Mouse (Mus musculus) left cerebral cortex, postnatal 25 days (tissue): ENCODE data around the gene Rnase1. TPM values are rescaled to one million over a fixed set of nuclear protein-coding genes. Genes with fewer than 3 reads are reported as not detected.
"Not testable (repeated sequence)": the region's sequence is repeated elsewhere in the genome, so short reads cannot be mapped to it uniquely, and the experiment has no call there.

Experiments used
- DNase-seq, 2 experiments: peaks; one replicate each; pipeline ENCODE4 v3.0.0; 2022; ENCODE audit warnings: low spot score in 2 of 2, mixed read lengths in 1 of 2
- intact Hi-C: fragments of 180-260 bp; cut with DNase I; formaldehyde crosslinking; loops from one replicate; pipeline ENCODE4 v1.15.1; 2025
- total RNA-seq, 2 experiments: library from RNA; stranded (reverse); gene quantifications; 2 replicates each; pipeline ENCODE4 v1.2.3; 2021

Rnase1 gene
- under 1 TPM; 0.57 to 0.73 TPM for total RNA-seq

DNA sequence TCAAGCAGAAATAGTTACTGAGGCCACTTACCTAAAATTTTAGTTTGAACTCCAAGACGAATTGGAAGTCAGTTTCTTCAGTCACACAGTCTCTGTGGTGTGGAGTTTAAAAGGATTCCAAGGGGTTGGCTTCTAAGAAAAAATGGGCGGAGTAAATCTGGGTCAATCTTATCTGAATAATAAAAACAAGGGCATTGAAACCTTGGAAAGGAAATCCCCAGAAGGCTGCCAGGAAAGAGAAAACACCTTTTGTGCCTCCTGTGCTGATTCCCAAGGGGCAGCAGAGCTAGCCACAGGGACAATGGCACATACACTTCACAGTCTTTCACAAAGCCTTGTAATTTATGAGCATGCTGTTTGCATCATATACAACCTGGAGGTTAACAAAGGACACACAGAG is at the start of gene Rnase1:
Gene Rnase1 (minus strand): TSS at position 101 of the 400 bp plus-strand sequence.
- DNase-seq: no peak
- intact Hi-C loops: no loop called here

- intact Hi-C loops: no loop called here
- DNase-seq: no peak
Observed at GRCm38 (mm10) chr14:51195681-51196080, 49.1 kb upstream of the Rnase1 start.

DNA sequence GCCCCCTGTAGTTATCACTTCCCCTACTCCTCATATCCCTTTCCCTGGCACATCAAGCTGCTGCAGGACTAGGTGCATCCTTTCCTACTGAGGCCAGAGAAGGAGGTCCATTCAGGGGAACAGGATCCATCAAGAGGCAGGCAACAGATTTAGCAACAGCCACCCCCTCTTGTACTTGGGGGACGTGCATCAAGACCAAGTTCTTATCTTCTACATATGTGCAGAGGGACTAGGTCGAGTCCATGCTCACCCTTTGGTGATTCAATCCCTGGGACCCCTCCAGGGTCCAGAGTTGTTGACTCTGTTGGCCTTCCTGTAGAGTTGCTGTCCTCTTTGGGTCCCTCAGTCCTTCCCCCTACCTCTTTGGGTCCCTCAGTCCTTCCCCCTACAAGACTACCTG is 34.5 kb upstream of the Rnase1 start:
- DNase-seq, intact Hi-C loops: not testable (repeated sequence)

GRCm38 (mm10) chr14:51173843-51174242 is 27.3 kb upstream of the Rnase1 start:
- intact Hi-C loops: loop anchor here (5.0 kb wide), 1 partner anchor 173 kb away; no protein-coding TSS in a partner anchor
- DNase-seq: no peak

DNA sequence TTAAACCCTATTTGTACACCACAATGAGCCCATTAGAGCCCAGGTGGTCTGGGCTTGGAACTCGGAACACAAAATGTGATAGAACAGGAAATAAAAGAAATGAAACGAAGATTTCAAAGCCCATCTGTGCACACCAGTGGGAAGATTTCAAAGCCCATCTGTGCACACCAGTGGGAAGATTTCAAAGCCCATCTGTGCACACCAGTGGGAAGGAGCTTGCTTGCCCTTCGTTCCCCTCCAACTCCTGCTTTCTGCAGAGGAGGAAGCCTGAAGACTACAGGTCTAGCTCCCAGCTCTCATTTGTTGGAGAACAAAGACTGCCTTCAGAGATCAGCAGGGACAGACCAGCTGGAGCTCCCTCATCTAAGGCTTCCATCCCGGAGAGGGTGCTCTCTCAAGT is 26.4 kb upstream of the Rnase1 start:
- intact Hi-C loops: loop anchor here (5.0 kb wide), 1 partner anchor 174 kb away; no protein-coding TSS in a partner anchor
- DNase-seq: peak; percentile 11 to 46

GRCm38 (mm10) chr14:51172095-51172865 is 25.7 kb upstream of the Rnase1 start:
- intact Hi-C loops: loop anchor here (5.0 kb wide), 1 partner anchor 175 kb away; no protein-coding TSS in a partner anchor
- DNase-seq: peak; percentile 7 to 15

DNA sequence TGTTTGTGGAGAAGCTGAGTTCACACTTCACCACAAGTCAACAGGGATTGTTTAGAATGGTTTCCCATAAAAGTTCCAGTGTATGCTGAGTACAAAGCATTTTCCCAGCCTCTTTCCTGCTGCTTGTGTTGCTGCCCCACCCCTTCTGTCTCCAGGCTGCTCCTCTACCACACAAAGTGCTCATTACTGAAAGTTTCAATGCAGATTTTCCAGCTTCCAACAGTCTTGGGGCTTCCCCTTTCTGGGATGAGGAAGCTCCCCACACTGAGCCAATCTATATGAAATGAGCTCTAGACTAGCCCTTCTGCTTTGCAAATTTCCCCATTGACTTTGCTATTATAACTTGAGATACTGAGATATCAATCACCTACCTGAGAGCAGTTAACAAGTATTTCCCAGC is 19.5 kb upstream of the Rnase1 start:
- intact Hi-C loops: loop anchor here (5.0 kb wide), 1 partner anchor 59 kb away; no protein-coding TSS in a partner anchor
- DNase-seq: no peak

DNA sequence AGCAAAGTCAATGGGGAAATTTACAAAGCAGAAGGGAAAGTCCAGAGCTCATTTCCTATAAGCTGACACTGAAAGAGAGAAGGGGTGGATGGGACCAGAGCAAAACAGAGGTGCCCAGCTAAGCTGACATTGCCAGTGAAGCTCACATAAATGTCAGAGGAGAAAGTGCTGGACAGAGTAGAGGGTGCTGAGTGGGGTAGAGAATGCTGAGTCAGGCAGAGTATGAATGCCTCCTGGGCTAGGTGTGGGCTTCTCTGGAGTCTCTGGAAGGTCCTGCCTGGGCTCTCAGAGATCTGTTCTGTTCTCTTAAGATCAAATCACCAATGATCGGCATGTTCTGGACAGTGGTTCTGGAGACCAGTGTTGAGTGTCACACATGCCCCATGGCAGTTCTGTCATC is 18.9 kb upstream of the Rnase1 start:
- intact Hi-C loops: loop anchor here (5.0 kb wide), 1 partner anchor 58 kb away; no protein-coding TSS in a partner anchor

DNA sequence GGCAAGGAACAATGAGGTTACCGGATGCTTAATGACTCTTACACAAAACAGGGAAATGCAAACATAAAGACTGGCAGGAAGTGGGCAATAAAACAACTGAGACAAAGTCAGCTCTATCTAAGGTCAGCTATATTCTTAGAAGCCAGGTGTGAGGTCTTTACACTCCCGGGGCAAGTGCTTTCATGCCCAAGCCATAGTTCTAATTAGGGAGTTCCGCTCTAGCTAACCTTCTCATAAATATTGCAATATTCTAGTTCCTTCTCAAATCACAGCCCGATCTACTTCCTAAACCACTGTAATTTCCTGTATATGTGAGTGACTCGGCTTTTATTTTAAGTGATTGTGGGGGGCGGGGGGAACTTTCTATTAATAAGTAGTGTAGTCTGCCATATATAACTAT is 16.7 kb upstream of the Rnase1 start:
- DNase-seq, intact Hi-C loops: not testable (repeated sequence)

More for the DNA sequence above, 18.9 kb upstream of the Rnase1 start:
- DNase-seq: no peak

DNA sequence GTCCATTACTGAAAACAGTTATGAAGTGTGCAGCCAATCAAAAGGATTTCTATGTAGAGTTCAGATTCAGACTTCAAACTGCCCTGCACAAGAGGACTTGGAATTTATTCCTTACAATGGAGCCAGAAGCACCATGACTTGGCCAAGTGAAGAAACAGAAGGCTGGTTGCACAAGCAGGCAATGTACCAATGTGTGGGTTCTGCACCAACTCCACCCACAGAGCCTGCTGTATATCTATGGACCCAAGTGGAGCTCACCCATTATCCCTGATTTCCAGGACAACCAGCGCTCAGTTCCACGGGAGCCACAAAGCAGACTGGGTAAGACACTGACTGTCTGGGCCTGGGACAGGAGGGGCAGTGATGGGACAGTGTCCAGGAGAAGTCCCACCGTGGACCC is 15.4 kb upstream of the Rnase1 start, which contains the start of gene Rnase2b:
Gene Rnase2b (plus strand): TSS at position 285 of the 400 bp plus-strand sequence.
- peak in 1 of 2 experiments; percentile 30 for DNase-seq
- intact Hi-C loops: not testable (repeated sequence)

DNA sequence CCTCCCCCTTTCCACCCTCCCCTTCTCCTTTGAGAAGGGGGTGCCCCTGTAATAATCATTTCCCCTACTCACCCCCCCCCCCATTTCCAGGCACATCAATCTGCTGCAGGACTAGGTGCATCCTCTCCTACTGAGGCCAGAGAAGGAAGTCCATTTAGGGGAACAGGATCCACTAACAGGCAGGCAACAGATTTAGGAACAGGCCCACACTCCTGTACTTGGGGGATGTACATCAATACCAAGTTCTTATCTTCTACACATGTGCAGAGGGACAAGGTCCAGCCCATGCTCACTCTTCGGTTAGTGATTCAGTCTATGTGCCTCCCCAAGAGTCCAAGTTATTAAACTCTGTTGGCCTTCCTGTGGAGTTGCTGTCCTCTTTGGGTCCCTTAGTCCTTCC is 10.5 kb upstream of the Rnase1 start:
- intact Hi-C loops: no loop called here
- no peak for DNase-seq

- DNase-seq: no peak
- intact Hi-C loops: no loop called here
Observed at GRCm38 (mm10) chr14:51156736-51157068, 10.1 kb upstream of the Rnase1 start.

DNA sequence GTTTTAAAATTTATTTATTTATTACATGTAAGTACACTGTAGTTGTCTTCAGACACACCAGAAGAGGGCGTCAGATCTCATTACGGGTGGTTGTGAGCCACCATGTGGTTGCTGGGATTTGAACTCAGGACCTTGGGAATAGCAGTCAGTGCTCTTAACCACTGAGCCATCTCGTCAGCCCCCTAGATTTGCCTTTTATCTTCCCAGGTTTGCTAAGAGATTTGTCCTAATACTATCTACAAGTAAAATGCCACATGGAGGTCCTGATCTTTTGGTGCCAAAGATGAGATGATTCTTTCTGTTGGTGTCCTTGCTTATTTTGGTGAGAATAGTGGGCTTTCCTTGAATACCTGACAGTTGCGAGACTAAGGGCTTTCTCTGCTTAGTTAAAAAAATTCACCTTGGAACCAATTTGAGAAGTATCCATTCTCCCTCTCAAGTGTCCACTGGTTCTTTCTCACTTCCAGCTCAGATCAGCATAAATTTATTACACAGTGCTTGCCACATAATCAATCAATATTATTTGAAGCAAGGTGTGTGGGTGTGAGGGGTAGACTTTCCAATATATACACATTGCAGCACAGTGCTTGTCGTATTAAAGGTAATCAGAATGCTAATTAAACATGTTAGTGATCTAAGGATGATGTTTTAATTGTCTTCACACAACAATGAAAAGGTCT is 9.6 kb upstream of the Rnase1 start:
- DNase-seq: no peak

DNA sequence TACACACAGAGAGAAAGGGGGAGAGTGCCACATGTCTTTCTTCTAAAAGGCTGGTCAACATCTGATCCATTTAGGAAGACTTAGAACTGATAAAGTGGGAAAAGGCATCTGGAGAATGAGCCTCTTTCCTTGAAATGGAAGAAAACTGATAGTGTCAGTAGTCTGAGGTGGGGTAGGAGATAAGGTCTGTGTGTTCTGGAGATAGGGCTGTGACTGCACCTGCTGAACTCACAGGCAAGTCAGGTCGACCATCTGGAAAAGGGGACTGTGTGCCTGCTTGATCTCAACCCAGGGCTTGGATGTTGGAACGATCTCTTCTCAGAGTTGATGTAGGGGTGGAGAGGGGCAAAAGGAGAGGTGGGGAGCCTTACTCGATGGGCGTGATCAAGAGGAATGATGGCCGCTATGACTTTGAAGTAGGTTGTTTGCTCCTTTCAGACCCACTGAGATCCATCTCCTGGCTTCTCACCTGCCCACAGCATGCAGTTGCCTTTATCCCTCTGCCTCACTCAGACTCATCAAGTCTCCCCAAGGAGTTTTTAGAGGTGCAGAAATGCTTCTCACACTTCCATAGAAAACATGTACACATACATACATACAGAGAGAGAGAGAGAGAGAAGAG is 5.8 kb upstream of the Rnase1 start:
- intact Hi-C loops: no loop called here
- no peak for DNase-seq

More for the DNA sequence above, 9.6 kb upstream of the Rnase1 start:
- intact Hi-C loops: no loop called here

DNA sequence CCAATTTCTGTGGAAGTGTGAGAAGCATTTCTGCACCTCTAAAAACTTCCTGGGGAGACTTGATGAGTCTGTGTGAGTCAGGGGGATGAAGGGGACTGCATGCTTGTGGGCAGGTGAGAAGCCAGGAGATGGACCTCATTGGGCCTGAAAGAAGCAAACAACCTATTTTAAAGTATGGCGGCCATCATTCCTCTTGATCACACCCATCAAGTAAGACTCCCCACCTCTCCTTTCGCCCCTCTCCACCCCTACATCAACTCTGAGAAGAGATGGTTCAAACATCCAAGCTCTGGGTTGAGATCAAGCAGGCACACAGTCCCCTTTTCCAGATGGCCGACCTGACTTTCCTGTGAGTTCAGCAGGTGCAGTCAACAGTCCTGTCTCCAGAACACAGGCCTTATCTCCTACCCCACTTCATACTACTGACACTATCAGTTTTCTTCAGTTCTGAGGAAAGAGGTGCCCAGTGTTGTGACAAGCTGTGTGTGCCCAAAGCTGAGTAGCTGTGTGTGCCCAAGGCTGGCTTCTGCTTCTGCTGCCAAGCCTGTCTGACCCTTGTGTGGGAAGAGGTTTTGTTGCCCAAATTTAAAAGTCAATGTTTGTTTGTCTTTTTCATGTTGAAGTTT is 3.7 kb upstream of the Rnase1 start:
- intact Hi-C loops: no loop called here
- no peak for DNase-seq

GRCm38 (mm10) chr14:51149164-51149563 is 2.6 kb upstream of the Rnase1 start:
- intact Hi-C loops: no loop called here
- no peak for DNase-seq

DNA sequence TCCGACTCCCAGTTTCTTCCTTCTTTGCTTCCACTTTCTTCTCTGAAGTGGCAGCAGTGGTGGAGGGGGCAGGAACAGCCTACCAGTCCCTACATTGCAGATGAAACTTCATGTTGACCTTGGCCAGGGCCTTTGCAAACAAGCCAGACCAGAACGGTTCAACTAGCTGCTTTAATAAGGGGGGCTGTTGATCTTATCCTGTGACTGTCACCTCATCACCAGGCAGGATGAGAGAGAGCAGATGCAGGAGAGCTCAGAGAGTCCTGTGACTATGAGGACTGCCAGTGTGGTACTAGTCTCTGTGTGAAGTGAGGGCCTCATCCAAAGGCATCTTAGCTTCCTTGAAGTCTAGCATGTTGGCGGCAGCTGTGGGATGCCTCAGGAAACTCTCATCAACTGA is 1.4 kb upstream of the Rnase1 start:
- DNase-seq: no peak

GRCm38 (mm10) chr14:51145521-51145920 is 1.1 kb downstream of the Rnase1 start:
- DNase-seq: no peak
- intact Hi-C loops: no loop called here

More for the DNA sequence above, 1.4 kb upstream of the Rnase1 start:
- intact Hi-C loops: no loop called here

- intact Hi-C loops: no loop called here
- DNase-seq: no peak
Observed at GRCm38 (mm10) chr14:51144451-51144850, 2.1 kb downstream of the Rnase1 start.

GRCm38 (mm10) chr14:51143937-51144336 is 2.6 kb downstream of the Rnase1 start:
- intact Hi-C loops: no loop called here
- no peak for DNase-seq
